Mouse (Mus musculus): ENCODE results near the gene Phactr1.

DNA sequence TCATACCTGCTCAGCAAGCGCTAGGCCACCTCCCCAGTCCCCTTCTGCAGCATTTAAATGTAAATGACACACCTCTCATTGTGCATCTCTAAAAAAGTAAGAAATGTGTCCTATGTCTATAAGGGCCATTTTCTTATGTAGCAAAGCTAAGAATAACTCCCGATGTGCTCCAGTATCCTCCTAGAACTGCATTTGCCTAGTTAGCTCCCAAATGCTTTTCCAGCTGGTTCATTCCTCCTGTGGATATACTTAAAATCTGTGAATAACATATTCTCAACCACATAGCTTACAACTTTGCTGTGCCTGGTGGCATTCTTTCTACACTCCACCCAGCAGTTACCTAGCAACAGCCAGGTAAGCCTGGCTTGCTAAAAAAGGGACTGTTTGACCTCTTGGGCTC, 349.8 kb downstream of the Phactr1 start:
- TF ChIP-seq CTCF (IDR thresholded peaks at IDR 0.05; ENCODE audit: low read depth) (no peak), EP300 (IDR thresholded peaks at IDR 0.05; ENCODE audit: low read depth) (no peak)
